Comparison of ENCODE assay signal across 14 mouse cellular contexts in the genomic region with DNA sequence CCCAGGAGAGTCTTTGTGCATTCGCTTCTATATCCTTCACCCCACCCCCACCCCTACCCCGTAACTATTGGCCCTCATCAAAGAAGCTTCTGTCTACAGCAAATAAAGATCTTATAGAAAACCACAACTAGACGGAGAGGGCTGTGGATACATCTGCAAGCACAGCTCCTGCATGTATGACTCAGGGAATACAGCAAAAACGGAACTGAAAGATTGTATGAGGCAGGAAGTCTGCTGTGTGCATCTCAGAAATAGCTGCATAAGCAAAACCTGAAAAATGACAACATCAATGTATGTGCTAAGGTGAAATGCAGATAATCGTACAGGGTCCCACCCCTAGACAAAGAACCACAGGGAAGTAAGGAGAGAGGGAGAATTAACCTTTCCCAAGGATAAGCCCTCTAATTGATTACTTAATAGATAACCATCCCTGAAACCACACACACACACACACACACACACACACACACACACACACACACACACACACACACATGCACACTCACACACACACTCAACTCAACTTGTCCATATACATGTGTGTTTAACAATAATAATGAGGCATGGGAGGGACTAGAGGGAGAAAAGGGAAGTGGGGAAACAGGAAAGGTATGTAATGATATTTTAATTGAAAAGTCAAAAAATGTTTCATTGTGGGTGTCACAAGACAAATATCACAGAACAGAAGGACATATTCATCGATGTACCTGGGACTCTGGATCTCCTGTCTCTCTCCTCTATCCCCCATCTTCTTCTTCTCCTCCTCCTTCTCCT.
"Had no signal": no experiment of that assay in that cellular context is flagged by ENCODE, and none has a peak within 500 bp of the region (broad histone marks: within the 10 kb centered on the region; RNA-seq: fewer than 3 reads in every experiment).

No protein-coding gene starts in this region.

- H3K4me3 ChIP-seq: limb, embryonic 10.5 days; liver, embryonic 15.5 days; midbrain, embryonic 12.5 days; neural tube, embryonic 12.5 days had no signal

- H3K27ac ChIP-seq: limb, embryonic 10.5 days; liver, embryonic 15.5 days; midbrain, embryonic 12.5 days; neural tube, embryonic 12.5 days; stomach, postnatal 0 days had no signal

- H3K9me3 ChIP-seq: limb, embryonic 10.5 days; liver, embryonic 15.5 days; midbrain, embryonic 12.5 days; neural tube, embryonic 12.5 days had no signal

- H3K9ac ChIP-seq: liver, embryonic 15.5 days; lung, embryonic 14.5 days; midbrain, embryonic 12.5 days; neural tube, embryonic 12.5 days had no signal

- DNase-seq: kidney, adult 8-10 months; kidney, postnatal 25 days; layer of hippocampus, adult 9-11 months; lung, embryonic 14.5 days; lung, postnatal 36 days; retina, postnatal 1 day; thymus, postnatal 4 days had no signal

- ATAC-seq: intestine, postnatal 0 days had no signal

- H3K36me3 ChIP-seq: limb, embryonic 10.5 days; liver, embryonic 15.5 days; midbrain, embryonic 12.5 days; neural tube, embryonic 12.5 days had no signal

- H3K27me3 ChIP-seq: liver, embryonic 15.5 days; midbrain, embryonic 12.5 days; neural tube, embryonic 12.5 days had no signal

- H3K4me1 ChIP-seq: limb, embryonic 10.5 days; liver, embryonic 15.5 days; midbrain, embryonic 12.5 days; neural tube, embryonic 12.5 days had no signal

- H3K4me2 ChIP-seq: liver, embryonic 11.5 days; liver, embryonic 15.5 days; lung, embryonic 14.5 days; midbrain, embryonic 12.5 days; neural tube, embryonic 12.5 days had no signal
